Mouse (Mus musculus) heart, postnatal 0 days (tissue): ENCODE results near the gene Prkcz. TPM values are rescaled to one million over a fixed set of nuclear protein-coding genes. Genes with fewer than 3 reads are reported as not detected.

Source experiments
- ATAC-seq: fragments of 200-750 bp; cut with Nextera tagmentation; 2 replicates; pipeline ENCODE4 v1.8.0; 2017; ENCODE audit warnings: low read depth, moderate number of reproducible peaks, moderate library complexity; ENCODE audit not compliant: insufficient read depth
- DNase-seq: peaks from one replicate; pipeline ENCODE4 v3.0.0-alpha.2; 2016; ENCODE audit warnings: low spot score
- H3K27ac ChIP-seq: fragments of 300-500 bp; sonication (generic); 2 replicates; pipeline ENCODE4 v1.5.1; 2014; ENCODE audit warnings: low read depth, mild to moderate bottlenecking
- H3K27me3 ChIP-seq: fragments of 300-500 bp; sonication (generic); 2 replicates; pipeline ENCODE4 v1.6.1; 2014; ENCODE audit warnings: low read length, mixed read lengths; ENCODE audit not compliant: control insufficient read depth, insufficient read depth
- H3K36me3 ChIP-seq: fragments of 300-500 bp; sonication (generic); replicated peaks from 2 replicates; pipeline ENCODE4 v1.6.1; 2014; ENCODE audit warnings: low read length, mixed read lengths; ENCODE audit not compliant: control insufficient read depth, insufficient read depth
- H3K4me1 ChIP-seq: fragments of 300-500 bp; sonication (generic); 2 replicates; pipeline ENCODE4 v1.6.1; 2014; ENCODE audit warnings: antibody characterized with exemption; ENCODE audit not compliant: control insufficient read depth, insufficient read depth
- H3K4me2 ChIP-seq: fragments of 300-500 bp; sonication (generic); 2 replicates; pipeline ENCODE4 v1.6.1; 2014; ENCODE audit warnings: low read depth, mild to moderate bottlenecking, low read length, moderate library complexity
- H3K4me3 ChIP-seq: fragments of 300-500 bp; sonication (generic); 2 replicates; pipeline ENCODE4 v1.5.1; 2014; ENCODE audit warnings: low read depth, low read length
- H3K9ac ChIP-seq: fragments of 300-500 bp; sonication (generic); replicated peaks from 2 replicates; pipeline ENCODE4 v1.6.1; 2014; ENCODE audit warnings: low read depth, low read length, mixed read lengths
- H3K9me3 ChIP-seq: fragments of 300-500 bp; sonication (generic); replicated peaks from 2 replicates; pipeline ENCODE4 v1.6.1; 2016; ENCODE audit warnings: low read length; ENCODE audit not compliant: control insufficient read depth
- CTCF ChIP-seq: IDR thresholded peaks from 2 replicates; pipeline ENCODE4 v1.5.1; 2016; ENCODE audit warnings: antibody characterized with exemption, control low read depth, low read depth
- EP300 ChIP-seq: IDR thresholded peaks from 2 replicates; pipeline ENCODE4 v1.6.1; 2016; ENCODE audit warnings: antibody characterized with exemption, low read depth
- WGBS: fragments of 180-500 bp; shearing (Covaris S2); extraction: QIAGEN DNeasy Blood & Tissue Kit; methylation state at CpG from one replicate; pipeline ENCODE4 v1.1.7; 2014; 5-methylcytosine and 5-hydroxymethylcytosine counted together
- polyA plus RNA-seq: library from polyadenylated mRNA; unstranded; fragments of >200 nt; fragmentation: Nextera tagmentation; extraction: Ambion mirVana; gene quantifications from 2 replicates; pipeline ENCODE4 v1.2.1, GENCODE M21; 2015
- total RNA-seq: library from RNA; depleted of rRNA; stranded (reverse); fragments of >200 nt; gene quantifications from 2 replicates; pipeline ENCODE4 v1.2.3, GENCODE M21; 2014; ENCODE audit warnings: low replicate concordance

Prkcz gene
- total and polyA plus RNA-seq, 2 experiments from 2014 or later, result 2.7 to 4.8 TPM

DNA sequence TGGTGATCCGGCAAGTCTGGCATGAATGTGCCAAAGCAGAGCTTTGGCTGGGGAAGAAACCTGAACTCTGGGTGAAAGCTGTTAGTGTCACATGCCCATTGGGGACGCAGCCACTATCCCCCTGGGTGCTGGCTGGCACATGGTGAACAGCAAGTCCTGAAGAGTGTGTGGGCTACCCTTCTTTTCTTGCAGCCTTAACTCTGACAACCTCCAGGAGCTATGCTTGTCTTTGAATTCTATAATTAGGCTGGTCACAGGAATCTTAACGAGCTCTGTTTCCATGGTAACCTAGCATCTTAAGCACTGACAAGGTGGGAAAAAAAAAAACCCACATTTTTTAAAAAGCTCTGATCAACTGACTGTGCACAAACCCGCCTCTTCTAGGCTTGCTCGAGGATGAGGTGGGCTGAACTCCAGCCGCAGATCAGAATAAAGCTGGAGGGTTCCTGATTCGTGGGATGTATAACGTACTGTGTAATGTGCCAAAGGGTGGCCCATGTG, 55.6 kb downstream of the Prkcz start:
- H3K9ac ChIP-seq, result no peak overlapping the region
- no peak overlapping the region for H3K4me3 ChIP-seq
- WGBS, result 66% methylated on average over 8 of the region's 8 CpGs
- TF ChIP-seq EP300, result no peak
- no peak for TF ChIP-seq CTCF
- no peaks in the 10 kb centered on the region for H3K9me3 ChIP-seq
- DNase-seq (no peak), ATAC-seq (no peak)
- H3K36me3 ChIP-seq, result no peaks in the 10 kb centered on the region
- H3K4me1 ChIP-seq, result peaks cover 5% of the 10 kb centered on the region; the same call in 1 of the 2 replicates
- no peak overlapping the region for H3K4me2 ChIP-seq
- H3K27me3 ChIP-seq, result peaks cover 15% of the 10 kb centered on the region; the same call in 1 of the 2 replicates
- H3K27ac ChIP-seq, result no peak overlapping the region

DNA sequence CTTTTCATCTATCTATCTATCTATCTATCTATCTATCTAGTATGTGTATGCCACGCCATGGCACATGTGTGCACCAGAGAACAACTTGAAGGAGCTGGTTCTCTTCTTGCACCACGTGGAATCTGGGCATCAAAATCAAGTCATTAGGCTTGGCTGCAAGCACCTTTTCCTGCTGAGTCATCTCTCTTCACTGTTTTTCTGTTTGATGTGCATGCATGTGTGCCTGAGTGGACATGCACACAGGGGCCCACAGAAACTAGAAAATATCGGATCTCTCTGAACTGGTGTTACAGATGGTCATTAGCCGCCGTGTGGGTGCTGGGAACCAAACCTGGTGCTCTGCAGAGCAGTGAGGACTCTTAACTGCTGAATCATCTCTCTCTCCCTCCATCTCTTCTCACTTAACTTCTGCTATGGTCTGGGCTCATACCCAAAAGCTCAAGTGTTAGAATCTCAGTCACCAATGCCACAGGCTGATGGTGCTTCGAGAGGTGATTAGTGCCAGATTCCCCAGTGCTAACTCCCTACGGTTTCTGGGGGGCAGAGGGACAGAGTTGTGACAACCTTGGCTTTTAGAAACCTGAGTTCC, 56.6 kb downstream of the Prkcz start:
- Histone ChIP-seq H3K9me3 (no peaks in the 10 kb centered on the region), H3K4me1 (peaks cover 5% of the 10 kb centered on the region; the same call in 1 of the 2 replicates), H3K27ac (no peak overlapping the region), H3K27me3 (peaks cover 15% of the 10 kb centered on the region; the same call in 1 of the 2 replicates), H3K4me2 (no peak overlapping the region), H3K4me3 (no peak overlapping the region), H3K36me3 (no peaks in the 10 kb centered on the region), H3K9ac (no peak overlapping the region)
- ATAC-seq (no peak), DNase-seq (no peak)
- no peak for TF ChIP-seq EP300
- no peak for TF ChIP-seq CTCF
- WGBS, result 75% methylated on average over 7 of the region's 7 CpGs

DNA sequence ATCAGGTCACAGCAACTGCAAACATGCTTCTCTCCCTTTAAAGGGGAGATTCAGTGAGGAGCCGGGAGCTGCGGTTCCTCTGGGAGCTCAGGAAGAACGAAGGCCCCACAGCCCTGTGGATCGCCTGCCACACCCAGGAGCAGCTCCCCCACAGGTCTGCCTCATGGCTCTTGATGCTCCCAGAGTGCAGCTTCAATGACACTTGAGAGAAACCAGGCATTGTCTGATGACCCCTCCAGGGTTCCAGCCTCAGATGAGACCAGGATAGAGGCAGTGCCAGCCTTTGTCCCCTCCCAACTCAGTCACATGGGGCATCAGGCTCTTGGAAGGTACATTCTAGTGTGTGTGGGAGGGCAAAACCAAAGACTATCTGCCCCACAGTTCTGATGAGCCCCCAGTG, 59.2 kb downstream of the Prkcz start:
- ATAC-seq (no peak), DNase-seq (no peak)
- Histone ChIP-seq H3K4me1 (no peaks in the 10 kb centered on the region), H3K27ac (no peak overlapping the region), H3K9me3 (no peaks in the 10 kb centered on the region), H3K4me3 (no peak overlapping the region), H3K36me3 (no peaks in the 10 kb centered on the region), H3K4me2 (no peak overlapping the region), H3K9ac (no peak overlapping the region), H3K27me3 (0 out of 2 replicates have a peak, but pooled peaks cover 6% of the 10 kb centered on the region)
- 35% methylated on average over 4 of the region's 4 CpGs for WGBS
- no peak for TF ChIP-seq EP300
- TF ChIP-seq CTCF, result no peak

DNA sequence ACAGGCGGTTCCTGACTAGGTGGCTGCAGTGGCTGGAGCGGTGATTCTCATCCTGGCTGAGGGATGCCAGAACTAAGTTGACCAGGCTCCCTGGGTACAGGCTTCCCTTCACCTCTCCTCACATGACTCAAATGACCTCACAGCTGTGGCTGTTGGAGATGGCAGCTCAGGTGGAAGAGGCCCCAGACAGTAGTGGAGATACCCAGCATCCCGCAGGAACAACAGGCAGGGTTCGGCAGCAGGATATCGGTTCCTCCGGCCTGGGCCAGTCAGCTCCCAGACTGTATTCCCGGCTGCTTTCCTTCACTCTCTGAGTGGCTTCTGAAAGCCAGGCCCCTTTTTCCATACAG, 60.1 kb downstream of the Prkcz start:
- H3K9ac ChIP-seq, result no peak overlapping the region
- TF ChIP-seq EP300, result no peak
- no peak for TF ChIP-seq CTCF
- H3K4me2 ChIP-seq, result no peak overlapping the region
- H3K4me3 ChIP-seq, result no peak overlapping the region
- H3K27ac ChIP-seq, result no peak overlapping the region
- no peaks in the 10 kb centered on the region for H3K36me3 ChIP-seq
- ATAC-seq, result no peak
- 82% methylated on average over 7 of the region's 7 CpGs for whole genome bisulfite sequencing
- DNase-seq, result no peak
- H3K9me3 ChIP-seq, result no peaks in the 10 kb centered on the region
- 0 out of 2 replicates have a peak, but pooled peaks cover 5% of the 10 kb centered on the region for H3K27me3 ChIP-seq
- no peaks in the 10 kb centered on the region for H3K4me1 ChIP-seq

DNA sequence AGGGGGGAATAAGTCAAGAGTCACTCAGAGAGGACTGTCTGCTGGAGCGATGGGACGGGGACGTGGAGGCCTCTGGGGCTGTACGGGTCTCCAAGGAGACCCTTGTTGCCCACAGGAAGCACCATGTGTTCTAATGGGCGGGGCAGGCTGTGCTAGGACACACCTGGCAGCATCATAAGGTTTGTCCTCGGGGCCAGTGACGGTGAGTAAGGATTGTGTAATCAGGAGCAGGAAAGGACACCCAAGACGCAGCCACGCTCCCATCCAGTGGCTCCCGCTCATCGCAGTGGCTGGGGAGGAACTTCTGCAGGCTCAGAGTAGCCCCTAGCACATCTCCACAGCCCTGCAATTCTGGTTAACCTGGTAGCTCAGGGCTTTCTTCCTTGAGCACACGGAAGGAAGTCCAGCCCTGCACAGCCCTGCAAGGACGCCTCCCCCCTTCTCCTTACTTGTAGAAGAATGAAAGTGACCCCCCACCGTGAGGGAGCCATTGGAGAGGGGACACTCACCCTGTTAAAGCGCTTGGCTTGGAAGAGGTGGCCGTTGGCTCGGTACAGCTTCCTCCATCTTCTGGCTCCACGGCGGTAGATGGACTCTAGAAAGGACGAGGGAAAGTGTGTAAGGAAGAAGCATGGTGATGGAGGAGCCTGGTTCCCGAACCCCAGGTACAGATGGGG, 60.6 kb downstream of the Prkcz start:
- no peak overlapping the region for H3K9ac ChIP-seq
- 71% methylated on average over 21 of the region's 21 CpGs for WGBS
- no peaks in the 10 kb centered on the region for H3K27me3 ChIP-seq
- no peak for DNase-seq
- TF ChIP-seq CTCF (no peak), EP300 (no peak)
- H3K36me3 ChIP-seq, result no peaks in the 10 kb centered on the region
- H3K27ac ChIP-seq, result no peak overlapping the region
- H3K4me2 ChIP-seq, result no peak overlapping the region
- H3K4me1 ChIP-seq, result no peaks in the 10 kb centered on the region
- no peaks in the 10 kb centered on the region for H3K9me3 ChIP-seq
- H3K4me3 ChIP-seq, result no peak overlapping the region
- ATAC-seq, result no peak
